Mouse (Mus musculus): ENCODE measurements at regions not wholly inside any gene's neighbourhood (a gene's known extent, or its start where the extent isn't known, plus 50 kb on each side); places are given as distances from the start of the nearest gene placed in this dataset.

GRCm38 (mm10) chr6:4811181-4811775 lies 64.2 kb downstream of the Peg10 start:
- DNase-seq (ENCODE audit: low read depth, low spot score) = no peak

GRCm38 (mm10) chr6:4813206-4813605 lies 66.1 kb downstream of the Peg10 start:
- peak; percentile 80 for DNase-seq (ENCODE audit: low read depth, low spot score)

GRCm38 (mm10) chr6:4816856-4817255 lies 69.8 kb downstream of the Peg10 start:
- DNase-seq (ENCODE audit: low read depth, low spot score) = no peak

- no peak for DNase-seq (ENCODE audit: low read depth, low spot score)
These were observed 61.5 kb upstream of the Ppp1r9a start for GRCm38 (mm10) chr6:4841241-4841640.

GRCm38 (mm10) chr6:4849747-4850146 lies 53.0 kb upstream of the Ppp1r9a start:
- DNase-seq (ENCODE audit: low read depth, low spot score) = no peak

- DNase-seq (ENCODE audit: low read depth, low spot score) = no peak
These were observed 51.7 kb upstream of the Ppp1r9a start for GRCm38 (mm10) chr6:4851040-4851439.
